Mouse (Mus musculus) lung, adult 2 months (tissue): Measurements from ENCODE around the gene Olfr55. TPM values are rescaled to one million over a fixed set of nuclear protein-coding genes. Genes with fewer than 3 reads are reported as not detected.
"Not testable (repeated sequence)": the region's sequence is repeated elsewhere in the genome, so short reads cannot be mapped to it uniquely, and the experiment has no call there.

Source experiments
- DNase-seq: peaks from one replicate; pipeline ENCODE4 v3.0.0; 2022
- H3K4me1 ChIP-seq: fragments of 200-500 bp; 2 replicates; pipeline ENCODE4 v1.6.1; 2011; ENCODE audit warnings: low read length; ENCODE audit not compliant: control insufficient read depth, insufficient read depth
- H3K4me3 ChIP-seq: fragments of 200-500 bp; replicated peaks from 2 replicates; pipeline ENCODE3; 2011; ENCODE audit warnings: low read depth, mild to moderate bottlenecking, control low read depth, low read length; ENCODE audit errors: extremely low read depth
- CTCF ChIP-seq: fragments of 200-500 bp; IDR thresholded peaks from 2 replicates; pipeline ENCODE4 v1.5.1; 2011; ENCODE audit warnings: mild to moderate bottlenecking, low read length, control low read depth; ENCODE audit not compliant: insufficient read depth
- POLR2A ChIP-seq: fragments of 200-500 bp; IDR thresholded peaks from 2 replicates; pipeline ENCODE4 v1.6.1; 2011; ENCODE audit warnings: low read depth, mild to moderate bottlenecking, control low read depth, low read length, borderline replicate concordance; ENCODE audit errors: extremely low read depth
- WGBS: fragments of 180-500 bp; shearing (Covaris S2); methylation state at CpG from one replicate; pipeline ENCODE4 v1.1.7; 2018; 5-methylcytosine and 5-hydroxymethylcytosine counted together
- polyA plus RNA-seq: library from polyadenylated mRNA; depleted of rRNA; stranded (reverse); fragments of >200 nt; gene quantifications from 2 replicates; pipeline ENCODE4 v1.2.3, GENCODE M21; 2012; rRNA removed

Olfr55 gene
- polyA plus RNA-seq: not detected in 2 replicates

- DNase-seq, H3K4me3 ChIP-seq: not testable (repeated sequence)
- WGBS: 78% methylated on average over 1 of the region's 1 CpGs
Observed at GRCm38 (mm10) chr17:33168147-33168546, at the start of gene Olfr55. Gene Olfr55, plus strand, starts transcription at chr17:33168447.

DNA sequence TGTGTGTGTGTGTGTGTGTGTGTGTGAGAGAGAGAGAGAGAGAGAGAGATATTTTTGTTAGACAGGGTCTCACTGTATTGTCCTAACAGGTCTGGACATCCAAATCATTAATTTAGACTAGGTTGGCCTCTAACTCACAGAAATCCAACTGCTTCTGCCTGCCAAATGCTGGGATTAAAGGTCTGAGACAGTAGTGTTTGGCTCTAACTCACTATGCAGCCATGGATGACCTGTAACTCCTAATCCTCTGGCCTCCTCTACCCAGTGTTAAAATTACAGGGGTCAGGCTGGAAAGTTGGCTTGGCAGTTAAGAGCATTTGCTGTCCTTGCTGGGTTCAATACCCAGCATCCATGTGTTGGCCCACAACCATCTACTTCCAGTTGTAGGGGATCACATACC lies 43.7 kb upstream of the Olfr55 start:
- no peak for TF ChIP-seq CTCF
- TF ChIP-seq POLR2A: no peak
- H3K4me1 ChIP-seq: no peaks in the 10 kb centered on the region
- no peak overlapping the region for H3K4me3 ChIP-seq
- DNase-seq: no peak

More at GRCm38 (mm10) chr17:33168147-33168546, at the start of gene Olfr55:
- not testable (repeated sequence) for H3K4me1 ChIP-seq

- WGBS: 60% methylated on average over 2 of the region's 2 CpGs
- TF ChIP-seq POLR2A (no peak), CTCF (no peak)
Observed at GRCm38 (mm10) chr17:33126257-33126656, 42.0 kb upstream of the Olfr55 start.

DNA sequence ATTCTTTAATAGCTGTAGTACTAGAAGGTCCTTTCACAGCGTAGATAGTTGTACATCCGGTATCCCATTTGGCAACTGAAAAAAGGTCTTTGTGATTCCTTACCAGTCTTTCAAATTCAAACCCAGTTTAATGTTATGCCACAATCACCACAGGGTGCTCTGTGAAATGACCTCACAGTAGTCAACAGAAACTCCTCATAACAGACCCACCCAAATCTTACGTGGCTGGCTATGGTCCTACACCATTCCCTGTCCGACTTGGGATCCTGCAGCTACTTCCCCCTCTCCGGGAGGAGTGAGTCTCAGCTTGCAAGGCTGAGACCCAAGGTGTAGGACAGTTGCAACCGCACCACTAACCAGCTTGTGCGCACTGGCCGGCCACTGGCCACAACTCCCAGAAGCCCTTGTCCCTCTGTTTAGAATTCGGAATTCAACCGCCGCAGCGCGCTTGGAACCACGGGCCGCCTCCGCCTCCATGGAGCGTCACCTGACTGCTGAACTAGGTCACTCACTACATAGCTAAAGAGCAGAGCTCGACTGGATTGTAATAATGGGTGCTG lies 28.9 kb upstream of the Olfr55 start, which contains the start of gene Morc2b:
Gene Morc2b, minus strand, starts transcription at position 423 of the 560 bp plus-strand sequence.
- TF ChIP-seq CTCF (no peak), POLR2A (no peak)
- no peak within 1 kb of the TSS for H3K4me3 ChIP-seq
- WGBS: 73% methylated on average over 18 of the region's 18 CpGs
- no peaks in the 10 kb centered on the region for H3K4me1 ChIP-seq
- no peak for DNase-seq

More at GRCm38 (mm10) chr17:33126257-33126656, 42.0 kb upstream of the Olfr55 start:
- DNase-seq: no peak
- H3K4me1 ChIP-seq: no peaks in the 10 kb centered on the region
- no peak overlapping the region for H3K4me3 ChIP-seq

- not testable (repeated sequence) for H3K4me3 ChIP-seq, H3K4me1 ChIP-seq, DNase-seq
- no CpG with 5 or more reads among the region's 2 CpGs for WGBS
Observed at GRCm38 (mm10) chr17:33191002-33191401, 22.8 kb downstream of the Olfr55 start, which contains the start of gene Olfr239. Gene Olfr239, plus strand, starts transcription at chr17:33191302.

- H3K4me1 ChIP-seq: no peaks in the 10 kb centered on the region
- TF ChIP-seq CTCF (no peak), POLR2A (no peak)
- DNase-seq: no peak
- no peak within 1 kb of the TSS for H3K4me3 ChIP-seq
- WGBS: 80% methylated on average over 2 of the region's 2 CpGs
Observed at GRCm38 (mm10) chr17:33221590-33221989, 53.3 kb downstream of the Olfr55 start, which contains the start of gene Olfr1564. Gene Olfr1564, minus strand, starts transcription at chr17:33221690.

Other genes with a start within 250 kb of the Olfr55 start
- 40.4 and 51.4 TPM in 2 replicates for gene Cyp4f13, start 221.0 kb upstream of the Olfr55 start, polyA plus RNA-seq
- gene Zfp472, start 202.6 kb upstream of the Olfr55 start, polyA plus RNA-seq: 0.61 and 0.85 TPM in 2 replicates
- gene Zfp952, start 175.3 kb upstream of the Olfr55 start, polyA plus RNA-seq: 2.7 and 4.3 TPM in 2 replicates
- gene Zfp763, start 135.0 kb upstream of the Olfr55 start, polyA plus RNA-seq: 0.76 and 1.1 TPM in 2 replicates
- not detected in 2 replicates for gene 4921501E09Rik, start 100.4 kb upstream of the Olfr55 start, polyA plus RNA-seq
- 1.2 and 2.2 TPM in 2 replicates for gene Zfp563, start 79.1 kb upstream of the Olfr55 start, polyA plus RNA-seq
- not detected in 2 replicates for gene Morc2b, start 28.8 kb upstream of the Olfr55 start, polyA plus RNA-seq
- gene Olfr239, start 22.9 kb downstream of the Olfr55 start, polyA plus RNA-seq: not detected in 2 replicates
- not detected in 2 replicates for gene Olfr1564, start 53.2 kb downstream of the Olfr55 start, polyA plus RNA-seq
- gene Zfp955a, start 86.7 kb downstream of the Olfr55 start, polyA plus RNA-seq: 0.54 and 1.4 TPM in 2 replicates
- not detected in 2 replicates for gene Olfr63, start 96.2 kb downstream of the Olfr55 start, polyA plus RNA-seq
- 1.3 and 1.9 TPM in 2 replicates for gene Zfp955b, start 121.1 kb downstream of the Olfr55 start, polyA plus RNA-seq
- gene Zfp81, start 190.4 kb downstream of the Olfr55 start, polyA plus RNA-seq: 0.58 and 0.98 TPM in 2 replicates
- 1.8 and 2.6 TPM in 2 replicates for gene Zfp101, start 226.2 kb downstream of the Olfr55 start, polyA plus RNA-seq